Mouse (Mus musculus): ENCODE measurements at regions not wholly inside any gene's neighbourhood (a gene's known extent, or its start where the extent isn't known, plus 50 kb on each side); places are given as distances from the start of the nearest gene placed in this dataset.

DNA sequence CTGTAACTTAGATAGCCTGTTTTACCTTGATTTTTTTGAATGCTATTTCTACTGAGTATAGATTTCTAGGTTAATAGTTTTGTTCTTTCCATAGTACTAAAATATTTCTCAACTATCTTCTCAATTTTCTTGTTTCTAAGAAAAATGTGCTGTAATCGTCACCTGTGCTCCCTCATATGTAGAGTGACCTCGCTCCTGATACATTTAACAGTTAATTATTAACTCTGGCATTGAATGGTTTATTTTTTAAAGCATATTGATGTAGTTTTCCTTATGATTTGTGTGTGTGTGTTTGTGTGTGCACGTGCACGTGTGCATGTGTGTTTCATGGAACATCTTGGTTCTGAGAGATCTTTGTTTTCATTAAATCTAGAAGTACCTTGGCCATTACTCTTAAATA is 158.7 kb upstream of the Gm15217 start:
- WGBS (ENCODE audit: insufficient replicate concordance) = 85% methylated on average over 4 of the region's 4 CpGs
- H3K36me3 ChIP-seq (ENCODE audit: control insufficient read depth, insufficient read depth, low read length) = no peaks in the 10 kb centered on the region

DNA sequence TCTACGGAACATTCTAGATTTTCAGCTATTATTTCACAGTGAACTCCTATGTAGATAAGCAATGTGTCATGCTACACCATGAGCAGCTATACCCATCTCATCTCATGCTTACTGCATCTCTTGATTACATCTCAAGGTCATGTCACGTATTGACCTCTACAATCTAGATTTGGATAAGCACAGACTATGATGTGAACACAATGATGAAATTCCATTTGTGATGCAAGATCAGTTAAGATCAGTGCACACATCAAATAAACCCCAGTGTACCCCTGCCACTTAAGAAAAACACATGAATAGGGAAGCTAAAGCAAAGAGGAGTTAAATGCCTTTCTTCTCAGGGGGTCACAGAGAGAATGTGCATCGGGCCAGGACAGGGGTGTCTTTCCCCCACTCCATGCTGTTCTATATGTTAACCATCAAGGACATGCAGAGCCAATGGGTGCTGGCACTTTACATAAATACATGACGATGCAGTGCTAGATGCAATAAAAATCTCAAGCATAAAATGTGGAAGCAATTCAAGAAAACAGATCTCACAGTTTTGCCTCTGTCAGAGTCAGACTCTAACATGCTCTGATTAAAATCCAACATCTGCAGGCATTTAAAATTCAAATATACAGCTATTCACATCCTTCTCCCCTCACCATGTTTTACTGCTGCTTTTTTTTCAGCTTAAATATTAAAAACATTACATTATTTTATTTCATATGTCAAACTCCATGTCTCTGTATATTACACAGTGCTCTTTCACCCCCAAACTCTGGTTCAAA is 157.1 kb upstream of the Gm15217 start:
- H3K27ac ChIP-seq (ENCODE audit: low read depth, low read length) = no peak overlapping the region
- H3K4me3 ChIP-seq (ENCODE audit: low read depth, low read length) = no peak overlapping the region
- no peaks in the 10 kb centered on the region for H3K4me1 ChIP-seq (ENCODE audit: control insufficient read depth, insufficient read depth, low read length)
- WGBS (ENCODE audit: insufficient replicate concordance) = 74% methylated on average over 4 of the region's 4 CpGs
- no peaks in the 10 kb centered on the region for H3K9me3 ChIP-seq (replicated peaks; ENCODE audit: control insufficient read depth, low read length)
- no peak overlapping the region for H3K9ac ChIP-seq (ENCODE audit: low read depth, low read length)
- no peaks in the 10 kb centered on the region for H3K36me3 ChIP-seq (ENCODE audit: control insufficient read depth, insufficient read depth, low read length)
- no peak overlapping the region for H3K4me2 ChIP-seq
- no peak for ATAC-seq (replicated peaks; ENCODE audit: insufficient number of reproducible peaks, low FRiP score, low TSS enrichment)
- no peaks in the 10 kb centered on the region for H3K27me3 ChIP-seq (ENCODE audit: control insufficient read depth, insufficient read depth, low read length)

More for the DNA sequence above, 158.7 kb upstream of the Gm15217 start:
- Histone ChIP-seq H3K9me3 (replicated peaks; ENCODE audit: control insufficient read depth, low read length) (no peaks in the 10 kb centered on the region), H3K4me2 (no peak overlapping the region), H3K27me3 (ENCODE audit: control insufficient read depth, insufficient read depth, low read length) (no peaks in the 10 kb centered on the region), H3K4me1 (ENCODE audit: control insufficient read depth, insufficient read depth, low read length) (no peaks in the 10 kb centered on the region), H3K9ac (ENCODE audit: low read depth, low read length) (no peak overlapping the region), H3K4me3 (ENCODE audit: low read depth, low read length) (no peak overlapping the region), H3K27ac (ENCODE audit: low read depth, low read length) (no peak overlapping the region)
- no peak for ATAC-seq (replicated peaks; ENCODE audit: insufficient number of reproducible peaks, low FRiP score, low TSS enrichment)

DNA sequence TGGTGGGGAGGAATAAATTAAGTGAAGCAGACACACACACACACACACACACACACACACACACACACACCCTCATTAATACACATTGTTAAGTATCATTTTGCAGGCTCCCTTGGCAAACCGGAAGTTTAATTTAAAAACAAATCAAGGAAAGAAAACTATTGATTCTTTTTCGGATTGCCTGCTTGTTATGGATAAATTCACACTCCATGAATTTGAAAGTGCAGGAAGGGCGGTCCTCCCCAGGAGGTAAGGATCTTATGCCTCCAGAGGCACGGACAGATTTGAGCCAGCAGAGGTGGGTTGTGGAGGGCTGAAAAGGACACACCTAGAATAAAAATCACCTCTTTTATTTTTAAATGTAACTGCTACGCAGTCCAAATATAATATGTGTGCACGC is 156.2 kb upstream of the Gm15217 start:
- Histone ChIP-seq H3K36me3 (ENCODE audit: control insufficient read depth, insufficient read depth, low read length) (no peaks in the 10 kb centered on the region), H3K4me2 (no peak overlapping the region), H3K4me1 (ENCODE audit: control insufficient read depth, insufficient read depth, low read length) (no peaks in the 10 kb centered on the region), H3K4me3 (ENCODE audit: low read depth, low read length) (no peak overlapping the region), H3K27ac (ENCODE audit: low read depth, low read length) (no peak overlapping the region), H3K27me3 (ENCODE audit: control insufficient read depth, insufficient read depth, low read length) (no peaks in the 10 kb centered on the region), H3K9ac (ENCODE audit: low read depth, low read length) (no peak overlapping the region), H3K9me3 (replicated peaks; ENCODE audit: control insufficient read depth, low read length) (no peaks in the 10 kb centered on the region)
- ATAC-seq (replicated peaks; ENCODE audit: insufficient number of reproducible peaks, low FRiP score, low TSS enrichment) = no peak
- WGBS (ENCODE audit: insufficient replicate concordance) = 66% methylated on average over 6 of the region's 6 CpGs

- H3K27me3 ChIP-seq (ENCODE audit: control insufficient read depth, insufficient read depth, low read length) = no peaks in the 10 kb centered on the region
- ATAC-seq (replicated peaks; ENCODE audit: insufficient number of reproducible peaks, low FRiP score, low TSS enrichment) = no peak
- no peaks in the 10 kb centered on the region for H3K4me1 ChIP-seq (ENCODE audit: control insufficient read depth, insufficient read depth, low read length)
- no peaks in the 10 kb centered on the region for H3K36me3 ChIP-seq (ENCODE audit: control insufficient read depth, insufficient read depth, low read length)
- H3K4me2 ChIP-seq = no peak overlapping the region
- no peak overlapping the region for H3K9ac ChIP-seq (ENCODE audit: low read depth, low read length)
- H3K27ac ChIP-seq (ENCODE audit: low read depth, low read length) = no peak overlapping the region
- WGBS (ENCODE audit: insufficient replicate concordance) = 75% methylated on average over 4 of the region's 4 CpGs
- H3K4me3 ChIP-seq (ENCODE audit: low read depth, low read length) = no peak overlapping the region
- no peaks in the 10 kb centered on the region for H3K9me3 ChIP-seq (replicated peaks; ENCODE audit: control insufficient read depth, low read length)
These were observed 154.7 kb upstream of the Gm15217 start for GRCm38 (mm10) chr14:46224421-46224950.

- H3K27ac ChIP-seq (ENCODE audit: low read depth, low read length) = no peak overlapping the region
- H3K9me3 ChIP-seq (replicated peaks; ENCODE audit: control insufficient read depth, low read length) = no peaks in the 10 kb centered on the region
- H3K36me3 ChIP-seq (ENCODE audit: control insufficient read depth, insufficient read depth, low read length) = no peaks in the 10 kb centered on the region
- 53% methylated on average over 6 of the region's 6 CpGs for WGBS (ENCODE audit: insufficient replicate concordance)
- no peak for ATAC-seq (replicated peaks; ENCODE audit: insufficient number of reproducible peaks, low FRiP score, low TSS enrichment)
- no peaks in the 10 kb centered on the region for H3K4me1 ChIP-seq (ENCODE audit: control insufficient read depth, insufficient read depth, low read length)
- no peak overlapping the region for H3K4me2 ChIP-seq
- no peaks in the 10 kb centered on the region for H3K27me3 ChIP-seq (ENCODE audit: control insufficient read depth, insufficient read depth, low read length)
- H3K4me3 ChIP-seq (ENCODE audit: low read depth, low read length) = no peak overlapping the region
- no peak overlapping the region for H3K9ac ChIP-seq (ENCODE audit: low read depth, low read length)
These were observed 153.2 kb upstream of the Gm15217 start for GRCm38 (mm10) chr14:46225851-46226608.

DNA sequence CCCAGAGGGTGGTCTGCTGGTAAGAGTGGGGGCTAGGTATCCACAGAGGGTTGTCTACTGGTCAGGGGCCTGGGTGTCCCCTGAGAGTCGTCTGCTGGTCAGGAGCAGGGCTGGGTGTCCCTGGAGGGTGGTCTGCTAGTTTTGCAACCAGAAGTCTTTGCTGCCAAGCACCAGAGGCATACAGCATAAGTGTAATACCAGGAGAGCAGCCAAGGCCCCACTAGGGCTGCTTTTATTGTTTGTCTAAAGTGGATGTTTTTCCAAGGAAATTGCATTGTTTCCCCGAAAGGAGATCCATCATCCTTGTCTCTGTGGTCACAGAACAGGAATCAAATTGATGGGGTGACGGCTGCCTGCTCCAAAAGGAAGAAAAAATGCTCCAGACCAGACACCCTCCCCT is 145.2 kb upstream of the Gm15217 start:
- H3K4me2 ChIP-seq = no peak overlapping the region
- H3K27ac ChIP-seq (ENCODE audit: low read depth, low read length) = no peak overlapping the region
- no peaks in the 10 kb centered on the region for H3K4me1 ChIP-seq (ENCODE audit: control insufficient read depth, insufficient read depth, low read length)
- H3K4me3 ChIP-seq (ENCODE audit: low read depth, low read length) = no peak overlapping the region
- no peaks in the 10 kb centered on the region for H3K27me3 ChIP-seq (ENCODE audit: control insufficient read depth, insufficient read depth, low read length)
- H3K9me3 ChIP-seq (replicated peaks; ENCODE audit: control insufficient read depth, low read length) = no peaks in the 10 kb centered on the region
- ATAC-seq (replicated peaks; ENCODE audit: insufficient number of reproducible peaks, low FRiP score, low TSS enrichment) = no peak
- 23% methylated on average over 3 of the region's 3 CpGs for WGBS (ENCODE audit: insufficient replicate concordance)
- H3K9ac ChIP-seq (ENCODE audit: low read depth, low read length) = no peak overlapping the region
- H3K36me3 ChIP-seq (ENCODE audit: control insufficient read depth, insufficient read depth, low read length) = no peaks in the 10 kb centered on the region

GRCm38 (mm10) chr14:46234835-46235234 is 144.4 kb upstream of the Gm15217 start:
- Histone ChIP-seq H3K9me3 (replicated peaks; ENCODE audit: control insufficient read depth, low read length) (no peaks in the 10 kb centered on the region), H3K36me3 (ENCODE audit: control insufficient read depth, insufficient read depth, low read length) (no peaks in the 10 kb centered on the region), H3K27ac (ENCODE audit: low read depth, low read length) (no peak overlapping the region), H3K4me1 (ENCODE audit: control insufficient read depth, insufficient read depth, low read length) (no peaks in the 10 kb centered on the region), H3K4me3 (ENCODE audit: low read depth, low read length) (no peak overlapping the region), H3K27me3 (ENCODE audit: control insufficient read depth, insufficient read depth, low read length) (no peaks in the 10 kb centered on the region), H3K4me2 (no peak overlapping the region), H3K9ac (ENCODE audit: low read depth, low read length) (no peak overlapping the region)
- 89% methylated on average over 8 of the region's 8 CpGs for WGBS (ENCODE audit: insufficient replicate concordance)
- no peak for ATAC-seq (replicated peaks; ENCODE audit: insufficient number of reproducible peaks, low FRiP score, low TSS enrichment)

DNA sequence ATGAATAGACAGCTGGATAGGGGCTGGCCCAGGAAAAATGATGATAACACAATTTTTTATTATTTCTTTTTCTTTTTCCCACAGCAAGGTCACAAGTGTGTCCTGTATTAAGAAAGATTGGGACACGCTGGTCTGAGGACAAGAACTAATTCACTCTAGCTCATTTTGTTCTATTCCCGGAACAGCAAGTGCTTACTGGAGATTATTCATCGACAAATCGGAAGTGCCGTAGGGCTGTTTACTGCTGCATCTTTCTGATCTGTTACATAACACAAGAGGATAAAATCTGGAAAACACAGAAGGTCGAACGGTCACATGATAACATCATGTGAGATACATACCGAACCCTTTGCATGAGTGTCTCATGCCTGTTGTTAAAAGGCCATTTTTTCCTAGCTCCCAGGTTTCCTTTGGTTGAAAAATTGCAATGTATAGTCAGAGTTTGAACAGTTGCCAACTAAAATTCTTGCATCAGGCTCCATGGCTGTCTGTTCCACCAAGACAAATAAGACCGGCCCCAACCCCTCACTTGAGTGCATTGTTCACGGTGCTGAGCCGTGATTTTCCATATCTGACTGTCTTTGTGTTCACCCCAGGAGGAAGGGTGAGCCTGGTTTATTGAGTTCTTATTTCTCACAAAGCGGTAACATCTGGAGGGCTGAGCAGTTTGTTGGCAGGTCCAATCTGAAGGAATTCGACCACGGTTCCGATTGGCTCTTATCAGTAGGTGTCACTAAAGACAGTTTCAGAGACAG is 139.0 kb upstream of the Gm15217 start:
- Histone ChIP-seq H3K9me3 (replicated peaks; ENCODE audit: control insufficient read depth, low read length) (no peaks in the 10 kb centered on the region), H3K4me2 (no peak overlapping the region)
- WGBS (ENCODE audit: insufficient replicate concordance) = 62% methylated on average over 15 of the region's 15 CpGs

More for the DNA sequence above, 139.0 kb upstream of the Gm15217 start:
- Histone ChIP-seq H3K4me1 (ENCODE audit: control insufficient read depth, insufficient read depth, low read length) (no peaks in the 10 kb centered on the region; the same call in 1 of the 2 replicates), H3K36me3 (ENCODE audit: control insufficient read depth, insufficient read depth, low read length) (no peaks in the 10 kb centered on the region), H3K9ac (ENCODE audit: low read depth, low read length) (no peak overlapping the region), H3K4me3 (ENCODE audit: low read depth, low read length) (no peak overlapping the region), H3K27me3 (ENCODE audit: control insufficient read depth, insufficient read depth, low read length) (no peaks in the 10 kb centered on the region), H3K27ac (ENCODE audit: low read depth, low read length) (no peak overlapping the region)
- ATAC-seq (replicated peaks; ENCODE audit: insufficient number of reproducible peaks, low FRiP score, low TSS enrichment) = peak; percentile 68; the same call in 1 of the 2 replicates
